Mouse (Mus musculus): Measurements from ENCODE around the gene Prcd. TPM values are rescaled to one million over a fixed set of nuclear protein-coding genes. Genes with fewer than 3 reads are reported as not detected.
A peak's percentile ranks its signal among the peaks of the same experiment; 100 is the strongest.

The Prcd gene
- polyA plus RNA-seq, 1 experiment from 2014 or later = 1.9 TPM

- Histone ChIP-seq H3K4me1 (no peaks in the 10 kb centered on the region), H3K9ac (no peak overlapping the region), H3K27ac (no peak overlapping the region), H3K36me3 (peaks cover 8% of the 10 kb centered on the region), H3K9me3 (no peaks in the 10 kb centered on the region), H3K4me2 (no peak overlapping the region), H3K4me3 (no peak overlapping the region), H3K27me3 (no peaks in the 10 kb centered on the region)
- ATAC-seq (ENCODE audit: insufficient number of reproducible peaks, low FRiP score, low TSS enrichment, low read depth) = no peak
- WGBS = 78% methylated on average over 8 of the region's 8 CpGs
These were observed 34.6 kb downstream of the Prcd start for GRCm38 (mm10) chr11:116687897-116688296.

GRCm38 (mm10) chr11:116689622-116690021, 36.3 kb downstream of the Prcd start:
- Histone ChIP-seq H3K27me3 (peaks cover 12% of the 10 kb centered on the region), H3K9me3 (no peaks in the 10 kb centered on the region), H3K4me3 (no peak overlapping the region), H3K36me3 (no peaks in the 10 kb centered on the region; the same call in 1 of the 2 replicates), H3K4me1 (peaks cover 10% of the 10 kb centered on the region), H3K4me2 (no peak overlapping the region), H3K27ac (no peak overlapping the region), H3K9ac (no peak overlapping the region)
- WGBS = 90% methylated on average over 10 of the region's 10 CpGs
- ATAC-seq (ENCODE audit: insufficient number of reproducible peaks, low FRiP score, low TSS enrichment, low read depth) = no peak

GRCm38 (mm10) chr11:116690701-116691575, 37.6 kb downstream of the Prcd start:
- Histone ChIP-seq H3K4me1 (peaks cover 14% of the 10 kb centered on the region), H3K9ac (no peak overlapping the region), H3K4me3 (no peak overlapping the region), H3K27ac (no peak overlapping the region), H3K36me3 (no peaks in the 10 kb centered on the region), H3K4me2 (no peak overlapping the region), H3K9me3 (no peaks in the 10 kb centered on the region), H3K27me3 (peaks cover 25% of the 10 kb centered on the region)
- ATAC-seq (ENCODE audit: insufficient number of reproducible peaks, low FRiP score, low TSS enrichment, low read depth) = peak; percentile 27; the same call in 1 of the 2 replicates
- WGBS = 47% methylated on average over 18 of the region's 18 CpGs

- H3K9ac ChIP-seq = peak overlapping the region; percentile 54
- no peak overlapping the region for H3K27ac ChIP-seq
- ATAC-seq (ENCODE audit: insufficient number of reproducible peaks, low FRiP score, low TSS enrichment, low read depth) = no peak
- peaks cover 27% of the 10 kb centered on the region for H3K27me3 ChIP-seq
- H3K9me3 ChIP-seq = no peaks in the 10 kb centered on the region
- peaks cover 14% of the 10 kb centered on the region for H3K4me1 ChIP-seq
- H3K36me3 ChIP-seq = no peaks in the 10 kb centered on the region
- H3K4me3 ChIP-seq = peak overlapping the region; percentile 51
- 31% methylated on average over 4 of the region's 4 CpGs for WGBS
- peak overlapping the region; percentile 94 for H3K4me2 ChIP-seq
These were observed 40.5 kb downstream of the Prcd start for GRCm38 (mm10) chr11:116693899-116694249.

GRCm38 (mm10) chr11:116694250-116695193, 41.2 kb downstream of the Prcd start:
- Histone ChIP-seq H3K4me2 (peak overlapping the region; percentile 94), H3K27ac (no peak overlapping the region), H3K4me1 (peaks cover 14% of the 10 kb centered on the region), H3K27me3 (peaks cover 27% of the 10 kb centered on the region), H3K4me3 (peak overlapping the region; percentile 51), H3K36me3 (no peaks in the 10 kb centered on the region), H3K9me3 (no peaks in the 10 kb centered on the region), H3K9ac (peak overlapping the region; percentile 54)
- ATAC-seq (ENCODE audit: insufficient number of reproducible peaks, low FRiP score, low TSS enrichment, low read depth) = no peak
- WGBS = 2% methylated on average over 68 of the region's 73 CpGs

- no peak overlapping the region for H3K4me3 ChIP-seq
- 35% methylated on average over 23 of the region's 23 CpGs for WGBS
- H3K9me3 ChIP-seq = no peaks in the 10 kb centered on the region
- no peaks in the 10 kb centered on the region for H3K36me3 ChIP-seq
- peak overlapping the region; percentile 94 for H3K4me2 ChIP-seq
- H3K27ac ChIP-seq = no peak overlapping the region
- peaks cover 14% of the 10 kb centered on the region for H3K4me1 ChIP-seq
- no peak for ATAC-seq (ENCODE audit: insufficient number of reproducible peaks, low FRiP score, low TSS enrichment, low read depth)
- no peak overlapping the region for H3K9ac ChIP-seq
- peaks cover 27% of the 10 kb centered on the region for H3K27me3 ChIP-seq
These were observed 42.0 kb downstream of the Prcd start for GRCm38 (mm10) chr11:116695194-116695880.

- H3K9me3 ChIP-seq = no peaks in the 10 kb centered on the region
- no peak overlapping the region for H3K9ac ChIP-seq
- no peak overlapping the region for H3K27ac ChIP-seq
- peaks cover 27% of the 10 kb centered on the region for H3K27me3 ChIP-seq
- no peak overlapping the region for H3K4me2 ChIP-seq
- H3K4me1 ChIP-seq = peaks cover 18% of the 10 kb centered on the region
- H3K4me3 ChIP-seq = no peak overlapping the region
- no peaks in the 10 kb centered on the region for H3K36me3 ChIP-seq
- 82% methylated on average over 4 of the region's 4 CpGs for WGBS
- ATAC-seq (ENCODE audit: insufficient number of reproducible peaks, low FRiP score, low TSS enrichment, low read depth) = no peak
These were observed 43.1 kb downstream of the Prcd start for GRCm38 (mm10) chr11:116696426-116696825.

GRCm38 (mm10) chr11:116697521-116697920, 44.2 kb downstream of the Prcd start:
- Histone ChIP-seq H3K4me1 (peaks cover 18% of the 10 kb centered on the region), H3K4me2 (no peak overlapping the region), H3K9me3 (no peaks in the 10 kb centered on the region), H3K36me3 (no peaks in the 10 kb centered on the region), H3K27ac (no peak overlapping the region), H3K27me3 (peaks cover 27% of the 10 kb centered on the region), H3K9ac (no peak overlapping the region), H3K4me3 (no peak overlapping the region)
- ATAC-seq (ENCODE audit: insufficient number of reproducible peaks, low FRiP score, low TSS enrichment, low read depth) = no peak
- 60% methylated on average over 9 of the region's 9 CpGs for WGBS

GRCm38 (mm10) chr11:116701377-116701841, 48.1 kb downstream of the Prcd start:
- WGBS = 27% methylated on average over 5 of the region's 5 CpGs

GRCm38 (mm10) chr11:116704336-116705035, 51.2 kb downstream of the Prcd start:
- no peaks in the 10 kb centered on the region for H3K36me3 ChIP-seq
- no peak overlapping the region for H3K4me3 ChIP-seq
- no peak overlapping the region for H3K27ac ChIP-seq
- H3K9ac ChIP-seq = no peak overlapping the region
- no peak overlapping the region for H3K4me2 ChIP-seq
- H3K4me1 ChIP-seq = 0 out of 2 replicates have a peak, but pooled peaks cover 3% of the 10 kb centered on the region
- no peaks in the 10 kb centered on the region for H3K9me3 ChIP-seq
- 95% methylated on average over 8 of the region's 8 CpGs for WGBS
- H3K27me3 ChIP-seq = no peaks in the 10 kb centered on the region
- ATAC-seq (ENCODE audit: insufficient number of reproducible peaks, low FRiP score, low TSS enrichment, low read depth) = no peak

More at GRCm38 (mm10) chr11:116701377-116701841, 48.1 kb downstream of the Prcd start:
- no peaks in the 10 kb centered on the region for H3K9me3 ChIP-seq
- H3K9ac ChIP-seq = no peak overlapping the region
- H3K36me3 ChIP-seq = no peaks in the 10 kb centered on the region
- no peak for ATAC-seq (ENCODE audit: insufficient number of reproducible peaks, low FRiP score, low TSS enrichment, low read depth)
- no peak overlapping the region for H3K27ac ChIP-seq
- no peak overlapping the region for H3K4me3 ChIP-seq
- H3K4me2 ChIP-seq = no peak overlapping the region
- no peaks in the 10 kb centered on the region for H3K27me3 ChIP-seq
- 0 out of 2 replicates have a peak, but pooled peaks cover 3% of the 10 kb centered on the region for H3K4me1 ChIP-seq

GRCm38 (mm10) chr11:116705204-116705608, 51.9 kb downstream of the Prcd start:
- Histone ChIP-seq H3K4me2 (no peak overlapping the region), H3K27ac (no peak overlapping the region), H3K9ac (no peak overlapping the region), H3K9me3 (no peaks in the 10 kb centered on the region), H3K4me3 (no peak overlapping the region), H3K4me1 (0 out of 2 replicates have a peak, but pooled peaks cover 3% of the 10 kb centered on the region), H3K36me3 (no peaks in the 10 kb centered on the region), H3K27me3 (no peaks in the 10 kb centered on the region)
- ATAC-seq (ENCODE audit: insufficient number of reproducible peaks, low FRiP score, low TSS enrichment, low read depth) = no peak
- WGBS = 92% methylated on average over 10 of the region's 10 CpGs
